Mouse (Mus musculus): ENCODE results near the gene Cylc1. TPM values are rescaled to one million over a fixed set of nuclear protein-coding genes. Genes with fewer than 3 reads are reported as not detected.

Cylc1 gene
- not detected for polyA plus RNA-seq (2012; fragmentation: generic; extraction: Trizol)

DNA sequence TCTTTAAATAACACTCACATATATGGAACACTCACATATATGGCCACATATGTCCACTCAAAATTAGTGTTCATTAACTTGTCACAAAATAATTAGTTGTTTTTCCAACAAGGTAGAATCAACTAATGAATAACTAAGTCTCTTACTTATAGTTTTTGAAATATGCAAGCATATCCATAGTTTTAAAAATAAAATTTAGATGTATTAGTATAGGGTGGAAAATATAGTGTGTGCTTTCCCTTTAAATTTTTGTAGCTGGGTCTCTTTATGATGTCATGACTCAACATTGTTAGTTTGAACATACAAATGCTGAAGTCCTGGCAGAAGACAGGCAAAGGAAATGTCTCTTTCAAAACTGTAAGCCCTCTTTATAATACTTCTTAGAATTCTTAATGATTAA, at the start of gene Cylc1:
Cylc1 (plus strand) TSS at position 301 of the 400 bp plus-strand sequence.
- TF ChIP-seq POLR2A (IDR thresholded peaks at IDR 0.05; ENCODE audit: insufficient read length, low read depth): no peak
- no peak for TF ChIP-seq USF1 (IDR thresholded peaks at IDR 0.05; ENCODE audit: low read depth)
- TF ChIP-seq SRF (IDR thresholded peaks at IDR 0.05; ENCODE audit: control insufficient read depth, insufficient read length, low read depth): no peak
- TF ChIP-seq E2F4 (IDR thresholded peaks at IDR 0.05; ENCODE audit: insufficient read depth): no peak
- TF ChIP-seq REST (IDR thresholded peaks at IDR 0.05; ENCODE audit: insufficient read depth, insufficient read length): no peak
- TF ChIP-seq TCF12 (IDR thresholded peaks at IDR 0.05; ENCODE audit: insufficient read depth, poor library complexity, severe bottlenecking): no peak
- H3K36me3 ChIP-seq (ENCODE audit: control insufficient read depth, insufficient read depth): no peaks in the 10 kb centered on the region
- no peaks in the 10 kb centered on the region for H3K79me2 ChIP-seq (ENCODE audit: control insufficient read depth, insufficient read depth)
- no peak within 1 kb of the TSS for H3K4me2 ChIP-seq (ENCODE audit: low read depth)
- H3K4me3 ChIP-seq: no peak within 1 kb of the TSS
- no peak within 1 kb of the TSS for H3ac ChIP-seq (ENCODE audit: control insufficient read depth, insufficient read length)
- H3K27me3 ChIP-seq (ENCODE audit: control insufficient read depth, insufficient read depth, insufficient read length): no peaks in the 10 kb centered on the region

DNA sequence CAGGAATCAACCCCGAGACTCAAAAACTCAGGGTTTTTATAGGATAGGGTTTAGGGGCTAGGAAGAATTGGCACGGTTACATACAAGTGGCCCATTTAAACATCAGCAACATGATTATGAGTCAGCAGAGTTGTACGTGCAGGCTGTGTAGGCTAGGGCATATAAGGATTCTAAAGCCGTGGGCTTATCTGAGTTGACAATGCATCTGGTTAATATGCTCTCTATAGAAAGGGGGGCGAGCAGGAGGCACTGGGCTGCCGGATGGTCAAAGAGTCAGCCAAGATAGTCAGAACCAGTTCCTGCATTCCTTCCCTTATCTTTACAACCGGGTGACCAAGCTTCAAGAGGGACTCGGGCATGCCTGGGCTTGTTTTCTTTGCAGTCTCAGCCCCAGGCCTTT, 31.5 kb upstream of the Cylc1 start:
- Histone ChIP-seq H3K4me3 (no peak overlapping the region), H3K27me3 (ENCODE audit: control insufficient read depth, insufficient read depth, insufficient read length) (no peaks in the 10 kb centered on the region), H3K36me3 (ENCODE audit: control insufficient read depth, insufficient read depth) (no peaks in the 10 kb centered on the region), H3ac (ENCODE audit: control insufficient read depth, insufficient read length) (no peak overlapping the region), H3K79me2 (ENCODE audit: control insufficient read depth, insufficient read depth) (no peaks in the 10 kb centered on the region), H3K4me2 (ENCODE audit: low read depth) (no peak overlapping the region)
- TF ChIP-seq CEBPB (IDR thresholded peaks at IDR 0.05; ENCODE audit: insufficient read depth, poor library complexity, severe bottlenecking) (no peak), MYOD1 (IDR thresholded peaks at IDR 0.05; ENCODE audit: control insufficient read depth in 1 of 3, insufficient read length in 2 of 3, low read depth in 2 of 3) (no peak), POLR2A (IDR thresholded peaks at IDR 0.05; ENCODE audit: insufficient read length, low read depth) (no peak), MAX (IDR thresholded peaks at IDR 0.05; ENCODE audit: low read depth) (no peak), E2F4 (IDR thresholded peaks at IDR 0.05; ENCODE audit: insufficient read depth) (no peak), SRF (IDR thresholded peaks at IDR 0.05; ENCODE audit: control insufficient read depth, insufficient read length, low read depth) (no peak), USF1 (IDR thresholded peaks at IDR 0.05; ENCODE audit: low read depth) (no peak), MYOG (IDR thresholded peaks at IDR 0.05; ENCODE audit: control insufficient read depth in 1 of 3, insufficient read depth in 1 of 3, insufficient read length in 2 of 3, low read depth in 2 of 3) (no peak), REST (IDR thresholded peaks at IDR 0.05; ENCODE audit: insufficient read depth, insufficient read length) (no peak), TCF3 (IDR thresholded peaks at IDR 0.05; ENCODE audit: insufficient read length, low read depth) (no peak), TCF12 (IDR thresholded peaks at IDR 0.05; ENCODE audit: insufficient read depth, poor library complexity, severe bottlenecking) (no peak), POLR2AphosphoS2 (IDR thresholded peaks at IDR 0.05; ENCODE audit: insufficient read length, low read depth) (no peak)

DNA sequence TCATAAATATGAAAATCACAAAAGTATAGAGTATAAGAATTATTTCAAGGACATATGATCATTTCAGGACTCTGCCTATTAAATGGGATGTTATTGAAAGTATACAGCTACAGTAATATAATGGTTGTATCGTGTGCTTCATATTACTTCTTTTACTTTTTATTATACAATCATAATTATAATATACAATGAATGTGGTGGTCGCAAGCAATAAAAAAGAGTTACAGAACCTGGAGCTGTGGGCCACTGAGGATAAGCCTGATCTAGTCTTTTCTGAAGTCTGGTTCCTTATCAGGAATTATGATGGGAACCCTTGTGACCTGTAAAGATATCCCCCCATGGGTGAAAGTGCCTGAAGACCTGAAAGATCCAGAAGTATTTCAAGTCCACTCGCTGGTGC, 57.8 kb downstream of the Cylc1 start, which contains the start of gene Gm10112:
Gm10112 (plus strand) TSS at position 301 of the 400 bp plus-strand sequence.
- Histone ChIP-seq H3K27me3 (ENCODE audit: control insufficient read depth, insufficient read depth, insufficient read length) (no peaks in the 10 kb centered on the region), H3ac (ENCODE audit: control insufficient read depth, insufficient read length) (no peak within 1 kb of the TSS), H3K4me3 (no peak within 1 kb of the TSS), H3K4me2 (ENCODE audit: low read depth) (no peak within 1 kb of the TSS), H3K36me3 (ENCODE audit: control insufficient read depth, insufficient read depth) (no peaks in the 10 kb centered on the region), H3K79me2 (ENCODE audit: control insufficient read depth, insufficient read depth) (no peaks in the 10 kb centered on the region)
- TF ChIP-seq TCF12 (IDR thresholded peaks at IDR 0.05; ENCODE audit: insufficient read depth, poor library complexity, severe bottlenecking) (no peak), REST (IDR thresholded peaks at IDR 0.05; ENCODE audit: insufficient read depth, insufficient read length) (no peak), USF1 (IDR thresholded peaks at IDR 0.05; ENCODE audit: low read depth) (no peak), CEBPB (IDR thresholded peaks at IDR 0.05; ENCODE audit: insufficient read depth, poor library complexity, severe bottlenecking) (no peak), POLR2A (IDR thresholded peaks at IDR 0.05; ENCODE audit: insufficient read length, low read depth) (no peak), E2F4 (IDR thresholded peaks at IDR 0.05; ENCODE audit: insufficient read depth) (no peak), MYOG (IDR thresholded peaks at IDR 0.05; ENCODE audit: control insufficient read depth in 1 of 3, insufficient read depth in 1 of 3, insufficient read length in 2 of 3, low read depth in 2 of 3) (no peak), MYOD1 (IDR thresholded peaks at IDR 0.05; ENCODE audit: control insufficient read depth in 1 of 3, insufficient read length in 2 of 3, low read depth in 2 of 3) (no peak), TCF3 (IDR thresholded peaks at IDR 0.05; ENCODE audit: insufficient read length, low read depth) (no peak), MAX (IDR thresholded peaks at IDR 0.05; ENCODE audit: low read depth) (no peak), POLR2AphosphoS2 (IDR thresholded peaks at IDR 0.05; ENCODE audit: insufficient read length, low read depth) (no peak), SRF (IDR thresholded peaks at IDR 0.05; ENCODE audit: control insufficient read depth, insufficient read length, low read depth) (no peak)

Other genes starting within 250 kb of the Cylc1 start
- not detected for gene Gm10112, start 57.9 kb downstream of the Cylc1 start, polyA plus RNA-seq (2012; fragmentation: generic; extraction: Trizol)